Mouse (Mus musculus): ENCODE measurements around the gene Mepe. TPM values are rescaled to one million over a fixed set of nuclear protein-coding genes. Genes with fewer than 3 reads are reported as not detected.

Mepe gene
- total RNA-seq, 2 experiments from 2014 or later: not detected

DNA sequence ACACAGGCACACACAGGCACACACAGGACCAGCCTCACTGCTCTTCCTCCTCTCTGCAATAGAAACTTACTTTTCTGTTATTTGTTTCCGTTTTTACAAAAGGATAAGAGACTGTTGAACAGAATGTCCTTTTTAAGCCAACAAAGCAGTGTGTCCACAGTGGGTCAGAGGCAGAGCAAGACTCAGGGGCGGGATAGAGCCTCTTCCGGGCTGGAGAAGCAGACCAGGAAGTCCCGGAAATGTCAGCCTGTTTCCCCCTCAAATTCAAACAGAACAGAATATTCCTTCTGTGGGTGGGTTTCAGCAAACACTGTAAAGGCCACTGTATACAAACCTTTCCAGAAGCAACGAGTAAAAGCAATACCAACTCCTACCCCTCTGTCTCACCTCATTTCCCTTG lies 26.7 kb downstream of the Mepe start:
- no peak for DNase-seq (ENCODE audit: low spot score in 2 of 2)

DNA sequence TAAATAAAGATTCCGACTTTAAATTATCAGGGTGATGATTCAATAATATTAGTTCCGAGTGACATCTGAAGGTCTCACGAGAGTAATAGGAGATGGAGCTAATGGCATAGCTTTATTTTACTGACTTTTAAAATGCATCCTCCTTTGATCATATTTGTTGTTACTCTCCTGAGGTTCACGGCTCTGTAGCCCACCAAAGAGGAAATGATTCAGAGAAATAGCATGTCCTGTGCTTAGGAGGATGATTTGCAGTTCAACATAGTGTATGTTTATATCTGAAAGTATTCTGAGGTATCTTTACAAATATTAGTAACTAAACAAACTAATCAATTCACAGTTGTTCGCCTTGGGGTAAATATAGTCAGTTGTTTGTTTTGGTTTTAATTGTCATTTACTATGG lies 32.4 kb downstream of the Mepe start:
- no peak for DNase-seq (ENCODE audit: low spot score in 2 of 2)

DNA sequence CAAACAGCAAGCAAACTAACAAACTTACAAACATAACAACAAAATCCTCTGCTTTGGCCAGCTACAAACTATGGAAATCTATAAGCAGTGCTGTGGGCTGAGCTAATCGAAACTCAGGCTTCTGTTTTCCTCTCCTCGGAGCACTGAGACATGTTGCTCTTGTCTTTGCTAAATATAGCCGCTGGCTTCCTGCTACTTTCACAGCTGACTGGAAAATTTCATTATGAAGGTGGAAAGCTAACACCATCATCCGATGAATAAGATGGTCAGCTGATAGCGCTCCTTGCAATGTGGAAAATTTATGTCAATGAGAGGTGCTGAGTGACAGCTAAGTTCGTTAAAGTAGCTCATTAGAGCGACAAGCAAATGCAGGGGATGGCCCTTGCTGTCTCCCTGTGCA lies 33.5 kb downstream of the Mepe start:
- no peak for DNase-seq (ENCODE audit: low spot score in 2 of 2)

DNA sequence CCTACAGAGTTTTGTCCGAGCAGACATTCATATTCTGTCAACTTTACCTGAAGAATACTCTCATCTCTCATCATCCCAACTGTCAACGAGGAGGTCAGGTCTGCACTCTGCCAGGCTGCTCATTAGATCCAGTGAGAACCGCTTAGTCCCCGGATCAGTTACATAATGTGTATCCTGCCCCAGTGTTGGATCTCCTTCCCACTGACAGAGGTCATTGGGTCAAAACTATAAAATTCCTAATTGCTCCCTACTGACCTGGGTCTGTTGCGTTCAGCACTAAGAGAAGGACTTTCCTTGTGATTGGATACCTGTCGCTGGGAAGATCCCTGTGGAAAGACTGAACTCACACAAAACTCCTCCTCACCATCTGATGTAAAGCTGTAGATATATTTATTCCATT lies 34.1 kb downstream of the Mepe start:
- no peak for DNase-seq (ENCODE audit: low spot score in 2 of 2)

DNA sequence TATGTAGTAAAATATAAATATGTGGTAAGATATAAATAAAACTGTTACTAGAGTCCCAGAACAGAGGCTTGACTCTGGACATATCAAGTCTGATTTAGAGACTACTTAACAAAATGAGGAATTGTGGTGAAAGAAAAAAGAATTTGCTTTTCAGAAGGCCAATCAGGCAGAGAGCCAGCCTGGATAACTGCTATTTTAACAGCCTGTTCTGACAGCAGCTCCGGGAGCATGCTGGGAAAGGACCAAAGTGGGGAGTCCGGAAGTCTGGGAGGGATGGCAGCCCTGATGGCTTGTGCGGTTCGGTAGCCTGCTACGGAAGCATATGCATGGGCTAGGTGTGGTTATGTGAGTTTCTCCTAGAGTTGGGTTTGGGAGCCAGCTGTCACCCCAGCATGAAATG lies 45.5 kb downstream of the Mepe start:
- no peak for DNase-seq (ENCODE audit: low spot score in 2 of 2)

DNA sequence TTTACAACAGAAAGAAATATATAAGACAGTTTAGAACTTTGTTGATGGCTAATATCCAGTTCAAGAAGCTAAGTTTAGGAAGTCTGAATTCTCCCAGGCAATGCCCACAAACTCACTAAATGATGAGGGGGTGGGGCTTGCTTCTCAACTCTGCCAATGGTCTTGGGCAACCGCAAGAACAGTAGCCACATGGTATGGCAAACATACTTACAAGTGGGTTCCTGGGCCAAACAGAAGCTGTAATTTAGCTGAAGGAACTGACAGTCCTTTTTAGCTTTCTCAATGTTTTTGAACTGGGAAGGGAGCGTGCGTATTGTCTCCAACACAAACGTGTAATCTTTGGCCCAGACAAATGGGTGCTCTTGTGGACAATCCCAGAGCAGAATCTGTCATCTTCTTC lies 46.2 kb downstream of the Mepe start:
- no peak for DNase-seq (ENCODE audit: low spot score in 2 of 2)

DNA sequence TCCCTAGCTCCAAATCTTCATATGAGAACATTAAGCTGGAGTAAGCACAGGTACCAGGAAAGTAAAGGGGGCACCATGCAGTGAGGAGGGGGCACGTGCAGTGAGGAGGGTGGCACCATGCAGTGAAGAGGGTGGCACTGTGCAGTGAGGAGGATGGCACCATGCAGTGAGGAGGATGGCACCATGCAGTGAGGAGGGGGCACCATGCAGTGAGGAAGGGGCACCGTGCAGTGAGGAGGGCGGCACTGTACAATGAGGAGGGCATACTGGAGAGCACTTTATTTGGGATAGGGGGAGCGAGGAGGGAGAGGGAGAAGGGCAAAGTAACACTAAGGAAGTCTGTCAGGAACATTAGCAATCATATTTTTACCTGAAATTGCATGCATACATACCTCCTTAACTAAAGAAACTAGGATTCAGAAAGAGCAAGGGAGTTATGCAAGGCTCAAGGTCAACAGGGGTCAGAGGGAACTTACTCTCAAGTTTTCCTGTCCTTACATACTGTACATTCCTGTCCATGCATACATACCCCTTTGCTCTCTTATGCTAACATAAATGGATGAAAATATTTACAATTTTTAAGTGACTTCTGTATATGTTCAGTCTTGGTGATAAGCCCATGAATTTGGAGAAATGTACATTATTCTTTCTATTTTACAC lies 48.6 kb downstream of the Mepe start:
- no peak for DNase-seq (ENCODE audit: low spot score in 2 of 2)

DNA sequence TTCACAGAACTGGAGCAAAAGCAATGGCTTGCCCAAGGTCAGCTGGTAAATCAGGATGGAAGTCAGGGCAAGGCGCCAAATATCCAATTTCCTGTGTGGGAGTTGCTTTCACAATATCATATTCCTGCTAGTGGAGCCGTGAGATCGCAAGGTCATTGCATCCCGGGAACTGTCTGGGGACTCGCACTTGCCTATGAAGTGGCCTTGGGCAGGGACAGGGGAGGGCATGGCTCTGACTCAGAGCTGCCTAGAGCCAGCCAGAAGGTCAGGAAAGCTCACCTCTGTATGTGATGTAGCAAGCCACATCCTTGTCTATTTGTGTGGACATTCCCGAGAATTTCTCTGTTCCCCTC lies 49.2 kb downstream of the Mepe start:
- DNase-seq (ENCODE audit: low spot score in 2 of 2): peak; percentile 72

DNA sequence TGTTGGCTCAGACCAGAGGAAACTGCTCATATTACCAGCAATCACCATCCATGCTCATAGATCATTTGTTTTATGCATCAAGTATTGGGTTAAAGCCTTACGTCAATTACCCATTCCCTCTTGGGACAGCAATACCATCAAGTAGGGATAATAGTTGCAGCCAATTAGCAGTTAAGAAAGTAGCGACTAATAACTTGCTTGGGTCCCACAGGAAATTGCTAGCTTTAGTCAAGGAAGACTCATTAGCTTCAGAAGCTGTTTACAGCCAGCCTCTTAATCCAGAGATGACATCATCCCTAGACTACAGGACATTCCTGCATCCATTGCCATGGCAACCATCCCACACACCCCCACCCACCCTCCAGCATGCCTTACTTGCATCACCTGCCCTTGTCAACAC lies 50.0 kb downstream of the Mepe start:
- DNase-seq (ENCODE audit: low spot score in 2 of 2): no peak

DNA sequence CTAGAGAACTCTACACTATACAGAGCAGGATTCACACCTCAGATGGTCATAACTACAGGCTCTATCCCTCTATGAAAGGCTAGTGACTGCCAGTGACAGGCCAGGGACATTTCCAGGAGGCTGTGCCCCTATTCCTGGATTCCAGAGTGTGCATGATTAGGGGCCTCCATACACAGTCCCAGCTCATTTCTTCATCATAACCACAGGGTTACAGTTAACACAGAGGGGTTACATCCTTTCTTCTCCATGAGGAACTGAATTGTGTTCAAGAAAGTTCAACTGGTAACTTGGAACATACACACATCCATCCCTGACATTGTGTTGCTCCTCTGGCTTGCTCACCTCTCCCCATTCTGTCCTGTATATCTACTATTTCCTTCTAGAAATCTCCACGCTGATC lies 51.8 kb downstream of the Mepe start:
- no peak for DNase-seq (ENCODE audit: low spot score in 2 of 2)

DNA sequence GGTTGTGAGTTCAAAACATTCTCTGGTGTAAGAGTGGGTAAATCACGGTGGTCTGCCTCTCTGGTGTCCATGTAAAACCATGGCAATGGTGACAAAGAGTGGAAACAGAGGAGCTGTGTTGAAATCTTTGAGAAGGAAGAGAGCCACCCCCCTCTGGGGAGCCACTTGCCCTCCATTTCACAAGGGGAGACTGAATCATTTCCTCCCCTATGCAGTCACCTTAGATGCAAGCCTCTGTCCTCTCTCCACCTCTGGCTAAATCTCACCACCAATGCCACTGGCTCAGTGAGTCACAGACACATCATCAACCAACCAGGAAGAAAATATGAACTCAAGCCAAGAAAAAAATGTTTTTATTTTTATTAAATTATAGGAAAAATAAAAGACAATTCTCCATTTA lies 55.4 kb downstream of the Mepe start:
- DNase-seq (ENCODE audit: low spot score in 2 of 2): no peak

DNA sequence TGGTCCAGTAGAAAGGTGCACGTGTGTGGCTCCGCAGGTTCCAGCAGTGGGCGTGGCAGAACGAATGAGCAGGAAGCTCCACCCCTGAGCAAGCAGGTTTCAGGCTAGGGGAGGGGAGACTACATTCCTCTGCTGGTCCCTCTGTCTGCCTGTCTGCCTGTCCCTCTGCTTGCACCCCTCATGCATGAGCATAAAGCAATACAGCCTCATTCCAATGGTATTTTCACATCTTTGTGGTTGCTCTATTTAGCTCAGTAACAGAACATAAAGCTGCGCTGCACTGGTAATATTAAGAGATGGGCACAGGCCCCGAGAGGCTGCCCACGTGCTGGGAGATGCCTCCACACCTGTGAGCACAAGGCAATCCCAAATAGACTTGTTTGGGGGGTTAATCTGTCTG lies 56.5 kb downstream of the Mepe start:
- DNase-seq (ENCODE audit: low spot score in 2 of 2): no peak

DNA sequence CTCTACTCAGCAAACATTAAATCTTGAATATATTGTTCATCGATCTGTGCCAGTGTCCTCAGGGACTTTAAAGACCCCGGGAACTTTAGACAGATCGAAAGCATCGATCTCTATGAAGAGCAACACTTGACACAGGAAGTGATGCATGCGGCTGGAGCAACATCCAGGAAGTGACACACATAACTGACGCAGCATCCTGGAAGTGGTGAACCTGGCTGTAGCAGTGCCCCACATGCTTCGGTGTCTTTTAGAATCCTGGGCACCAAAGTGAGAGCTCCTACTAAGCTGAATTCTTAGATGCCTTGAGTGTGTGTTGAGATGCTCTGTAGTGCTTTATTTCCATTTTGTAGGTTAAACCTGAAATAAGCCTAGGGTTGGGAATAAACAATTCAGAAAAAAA lies 59.4 kb downstream of the Mepe start:
- no peak for DNase-seq (ENCODE audit: low spot score in 2 of 2)

DNA sequence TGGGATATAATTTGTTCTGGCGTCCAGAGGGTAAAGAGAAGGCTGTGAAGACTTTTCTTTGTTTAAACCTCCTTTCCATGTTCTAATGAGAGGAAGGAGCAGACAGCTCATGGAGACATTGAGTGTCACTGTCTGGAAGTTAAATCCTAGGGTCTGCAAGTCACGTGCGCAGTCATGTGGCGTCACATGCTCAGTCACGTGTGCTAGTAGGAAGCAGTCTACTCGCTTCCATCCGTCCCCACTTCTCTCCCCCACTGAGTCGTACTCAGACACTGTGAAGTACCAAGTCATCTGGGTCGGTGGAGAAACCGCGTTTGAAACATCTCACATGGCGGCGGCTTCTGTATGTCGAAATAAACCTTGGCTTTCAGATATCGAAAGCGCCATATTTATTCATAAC lies 60.4 kb downstream of the Mepe start:
- no peak for DNase-seq (ENCODE audit: low spot score in 2 of 2)

DNA sequence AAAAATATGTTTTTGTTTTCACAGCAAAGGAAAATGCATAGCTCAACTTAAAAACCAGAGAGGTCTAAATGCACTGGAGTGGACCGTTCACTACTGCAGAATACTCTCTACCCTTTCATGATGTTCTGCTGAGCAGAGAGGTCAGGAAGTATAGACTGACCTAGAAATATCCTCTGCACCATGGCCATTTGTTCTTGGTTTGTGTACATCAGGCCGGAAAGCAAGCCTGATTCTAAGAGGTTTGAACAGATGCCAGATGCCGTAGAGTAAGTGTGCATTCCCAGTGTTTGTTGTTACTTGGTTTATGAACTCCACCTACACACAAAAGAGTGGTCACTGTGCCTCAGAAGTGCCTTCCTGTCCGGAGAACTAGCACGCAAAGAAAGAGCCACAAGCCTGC lies 61.8 kb downstream of the Mepe start:
- DNase-seq (ENCODE audit: low spot score in 2 of 2): no peak

Small RNAs within 50 kb of the gene (microRNA-seq; reads per million reads assigned to microRNA genes)
- 0 reads per million in 2 experiments for gene Gm23616 (ENCODE audit: borderline number of aligned reads in 2 of 2)

Other genes starting within 250 kb of the Mepe start
- gene Gm17660, start 247.7 kb upstream of the Mepe start, total RNA-seq (2021): not detected
- gene Sparcl1, start 211.6 kb upstream of the Mepe start, total RNA-seq (2021): 10 to 100 TPM; 35.4 to 50.2 TPM
- gene Dspp, start 154.6 kb upstream of the Mepe start, total RNA-seq (2021): not detected
- not detected for gene Dmp1, start 122.7 kb upstream of the Mepe start, total RNA-seq (2021)
- gene Ibsp, start 26.2 kb upstream of the Mepe start, total RNA-seq (2021): under 1 TPM in 1 of 2 experiments, not detected in 1; 0.43 TPM
- gene Spp1, start 109.8 kb downstream of the Mepe start, total RNA-seq (2021): 10 to 100 TPM; 52.8 to 84.0 TPM
- gene Pkd2, start 134.1 kb downstream of the Mepe start, total RNA-seq (2021): 10 to 100 TPM; 34.4 to 39.9 TPM
- gene BC005561, start 183.0 kb downstream of the Mepe start, total RNA-seq (2021): 10 to 100 TPM in 1 of 2 experiments, 1 to 10 TPM in 1; 9.0 to 12.0 TPM